Comparison of ENCODE assay signal across 16 mouse cellular contexts in the genomic region with DNA sequence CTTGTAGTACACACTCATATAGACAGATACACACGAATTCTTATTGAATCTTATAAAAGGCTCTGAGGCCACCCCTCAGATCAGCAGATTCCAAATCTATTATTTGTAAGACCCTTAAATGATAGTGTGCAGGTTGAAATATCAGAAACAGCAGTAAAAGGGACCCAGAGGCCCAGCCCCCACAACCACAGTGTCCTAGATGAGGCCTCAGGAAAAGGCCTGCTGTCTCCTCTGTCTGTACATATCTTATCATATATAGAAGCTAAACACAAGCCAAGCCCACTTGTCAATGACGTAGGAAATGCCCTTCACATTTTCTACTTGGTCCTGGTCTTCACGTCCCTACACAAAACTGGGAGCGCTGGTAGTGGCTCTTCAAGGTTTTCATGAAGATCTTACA.
"Had no signal": no experiment of that assay in that cellular context is flagged by ENCODE, and none has a peak within 500 bp of the region (broad histone marks: within the 10 kb centered on the region; RNA-seq: fewer than 3 reads in every experiment).

No protein-coding gene starts in this region.

- H3K4me1 ChIP-seq: kidney, embryonic 15.5 days; limb, embryonic 13.5 days had no signal

- H3K27me3 ChIP-seq: kidney, embryonic 15.5 days; limb, embryonic 13.5 days; liver, embryonic 15.5 days; midbrain, embryonic 13.5 days had no signal

- H3K9ac ChIP-seq: kidney, embryonic 15.5 days; limb, embryonic 13.5 days; liver, embryonic 15.5 days; lung, embryonic 14.5 days; midbrain, embryonic 13.5 days had no signal

- H3K4me2 ChIP-seq: kidney, embryonic 15.5 days; limb, embryonic 13.5 days; liver, embryonic 15.5 days; lung, embryonic 14.5 days; midbrain, embryonic 13.5 days had no signal

- H3K27ac ChIP-seq: hindbrain, postnatal 0 days; kidney, embryonic 15.5 days; limb, embryonic 13.5 days; liver, embryonic 15.5 days; macrophage; midbrain, embryonic 13.5 days had no signal

- H3K36me3 ChIP-seq: kidney, embryonic 15.5 days; liver, embryonic 15.5 days had no signal

- ATAC-seq: hindbrain, postnatal 0 days; inflammation-experienced regulatory T-cells, adult 6 months; intestine, postnatal 0 days; midbrain, embryonic 13.5 days had no signal

- H3K4me3 ChIP-seq: kidney, embryonic 15.5 days; limb, embryonic 13.5 days; liver, embryonic 15.5 days; midbrain, embryonic 13.5 days had no signal

- H3K9me3 ChIP-seq: kidney, embryonic 15.5 days; limb, embryonic 13.5 days; liver, embryonic 15.5 days; midbrain, embryonic 13.5 days had no signal

- DNase-seq: kidney, adult 8-10 months; kidney, postnatal 10 days; kidney, postnatal 36 days; left cerebral cortex, postnatal 4 days; lung, embryonic 14.5 days; thymus, adult 2 months; thymus, postnatal 14 days; thymus, postnatal 4 days had no signal
